Mouse (Mus musculus) megakaryocyte progenitor cell, adult 5-6 weeks (primary cell): ENCODE measurements around the gene Zfp1. TPM values are rescaled to one million over a fixed set of nuclear protein-coding genes. Genes with fewer than 3 reads are reported as not detected.
A peak's percentile ranks its signal among the peaks of the same experiment; 100 is the strongest.

Source experiments
- ATAC-seq: replicated peaks from 2 replicates; pipeline ENCODE4 v1.8.0; 2016; ENCODE audit warnings: mild to moderate bottlenecking, moderate TSS enrichment, inconsistent platforms; ENCODE audit not compliant: poor library complexity
- total RNA-seq, 2 experiments: library from RNA; stranded (forward) in 1 of 2; stranded (reverse) in 1 of 2; fragments of 157-497, 149-512 nt in 1 of 2; fragments of 200-1000 nt in 1 of 2; gene quantifications; 2 replicates each; pipeline versions ENCODE4 v1.2.3 to v1.2.4; 2015 to 2017

Gene Zfp1
- total RNA-seq, 2 experiments from 2014 or later, result 11.2 to 16.9 TPM

GRCm38 (mm10) chr8:111662473-111662872 is 19.3 kb downstream of the Zfp1 start:
- peak; percentile 95 for ATAC-seq

DNA sequence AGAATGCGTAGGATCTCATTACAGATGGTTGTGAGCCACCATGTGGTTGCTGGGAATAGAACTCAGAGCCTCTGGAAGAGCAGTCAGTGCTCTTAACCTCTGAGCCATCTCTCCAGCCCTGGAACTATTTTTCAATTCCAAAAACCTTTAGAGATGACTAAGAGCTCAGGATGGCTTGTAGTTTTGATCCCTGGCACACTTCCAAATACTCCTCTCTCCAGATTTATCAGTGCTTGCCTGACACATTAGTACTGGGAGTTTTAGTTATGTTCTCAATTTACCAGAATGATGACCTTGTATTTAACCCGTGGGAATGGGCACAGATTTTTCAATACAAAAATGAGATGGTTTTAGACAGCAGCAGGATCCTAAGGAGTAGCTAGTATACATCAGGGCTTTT is 23.6 kb downstream of the Zfp1 start:
- no peak for ATAC-seq

DNA sequence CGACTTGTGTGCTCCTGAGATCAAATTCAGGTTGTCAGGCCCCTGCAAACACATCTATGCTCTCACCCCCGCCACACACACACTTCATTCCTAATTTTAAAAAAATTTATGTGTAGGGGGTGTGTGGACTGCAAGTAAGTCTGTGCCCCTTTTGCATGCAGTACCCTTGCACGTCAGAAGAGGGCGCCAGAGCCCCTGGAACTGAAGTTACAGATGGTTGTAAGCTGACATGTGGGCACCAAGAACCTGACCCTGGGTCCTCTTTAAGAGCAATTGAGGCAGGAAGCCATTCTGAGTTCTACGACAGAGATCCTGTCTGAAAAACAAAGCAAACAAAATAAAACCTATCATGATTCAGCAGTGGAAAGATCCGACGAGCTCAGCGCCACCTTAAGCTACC is 33.0 kb downstream of the Zfp1 start:
- ATAC-seq, result no peak

DNA sequence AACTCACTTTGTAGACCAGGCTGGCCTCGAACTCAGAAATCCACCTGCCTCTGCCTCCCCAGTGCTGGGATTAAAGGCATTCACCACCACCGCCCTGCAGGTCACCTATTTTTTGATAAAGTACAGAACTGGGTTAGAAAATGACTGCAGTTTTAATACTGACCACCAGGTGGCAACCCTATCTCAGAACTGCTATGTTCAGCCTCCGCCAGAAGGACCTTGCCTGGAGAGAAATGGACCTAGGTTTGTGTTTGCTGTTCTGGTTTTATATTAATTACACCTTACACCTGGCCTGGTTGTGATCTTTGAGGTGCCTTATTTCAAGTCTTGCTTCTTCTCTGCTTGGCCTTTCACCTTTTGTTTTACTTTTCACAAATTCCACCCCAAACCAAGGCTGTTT is 34.9 kb downstream of the Zfp1 start:
- ATAC-seq, result peak; percentile 91

DNA sequence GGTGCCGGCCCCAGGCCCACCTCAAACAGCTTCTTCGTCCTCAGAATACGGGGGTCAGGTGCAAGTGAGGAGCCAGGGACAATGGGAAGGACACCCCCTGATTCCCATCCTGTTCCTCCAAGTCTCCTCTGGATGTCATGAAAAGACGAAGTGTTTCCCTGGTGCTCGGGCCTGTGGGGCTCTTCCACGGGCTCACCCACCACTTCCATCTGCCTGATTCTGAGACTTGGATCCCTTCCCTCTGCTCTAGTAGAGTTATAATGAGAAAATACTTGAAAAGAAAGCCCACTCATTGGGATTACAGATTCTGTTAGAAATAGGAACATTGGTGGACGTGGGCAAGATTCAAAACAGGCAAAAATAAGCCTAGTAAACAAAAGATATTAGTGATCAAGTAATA is 35.6 kb downstream of the Zfp1 start:
- no peak for ATAC-seq

DNA sequence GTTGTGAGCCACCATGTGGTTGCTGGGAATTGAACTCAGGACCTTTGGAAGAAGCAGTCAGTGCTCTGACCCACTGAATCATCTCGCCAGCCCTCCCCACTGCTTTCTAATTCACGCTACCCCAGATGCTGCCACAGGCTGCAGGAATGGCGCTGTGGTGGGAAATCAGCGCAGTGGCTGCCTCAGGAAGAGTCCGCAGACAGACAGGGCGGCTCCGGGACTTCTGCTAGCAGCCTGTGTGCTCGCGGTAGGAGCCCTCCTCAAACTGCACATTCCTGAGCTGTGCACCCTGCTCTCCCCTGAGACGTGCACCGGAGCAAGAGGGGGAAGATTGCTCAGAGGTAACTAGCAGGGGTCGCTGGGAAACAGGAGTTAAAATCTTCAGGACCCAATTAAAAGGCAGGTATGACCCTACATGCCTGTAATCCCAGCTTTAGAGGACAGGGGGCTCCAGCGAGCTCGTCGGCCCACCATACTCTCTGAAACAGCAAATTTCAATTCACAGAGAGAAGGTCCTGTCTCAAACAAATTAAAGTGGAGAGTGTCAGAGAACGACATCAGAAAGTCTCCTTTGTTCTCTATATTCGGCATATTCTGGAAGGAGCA is 37.3 kb downstream of the Zfp1 start:
- no peak for ATAC-seq

DNA sequence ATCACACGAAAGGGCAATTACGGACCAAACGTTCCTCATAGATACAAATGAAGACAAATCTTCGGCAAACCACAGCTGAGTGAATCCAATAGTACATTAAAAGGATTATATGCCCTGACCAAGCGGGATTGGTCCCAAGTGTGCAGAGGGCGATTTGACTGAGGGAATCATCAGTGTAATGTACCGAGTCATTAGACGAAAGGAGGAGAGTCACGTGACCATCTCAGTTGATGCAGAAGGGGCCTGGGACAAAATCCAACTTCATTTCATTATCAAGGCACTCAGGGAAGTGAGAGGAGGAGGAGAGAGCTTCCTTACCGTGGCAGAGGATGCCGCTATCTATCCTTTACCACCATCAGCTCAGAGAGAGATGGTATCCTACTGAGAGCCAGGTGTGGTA is 38.0 kb downstream of the Zfp1 start:
- ATAC-seq, result no peak

GRCm38 (mm10) chr8:111682521-111682920 is 39.3 kb downstream of the Zfp1 start:
- no peak for ATAC-seq

- ATAC-seq, result no peak
These were observed 43.7 kb downstream of the Zfp1 start for GRCm38 (mm10) chr8:111686881-111687280.

- ATAC-seq, result no peak
These were observed 47.8 kb downstream of the Zfp1 start, which contains the start of gene Ctrb1 for GRCm38 (mm10) chr8:111690960-111691445. Gene Ctrb1 (minus strand): TSS chr8:111691010.

- ATAC-seq, result no peak
These were observed 50.1 kb downstream of the Zfp1 start for GRCm38 (mm10) chr8:111693261-111693741.

- no peak for ATAC-seq
These were observed 52.2 kb downstream of the Zfp1 start for GRCm38 (mm10) chr8:111695441-111695840.

DNA sequence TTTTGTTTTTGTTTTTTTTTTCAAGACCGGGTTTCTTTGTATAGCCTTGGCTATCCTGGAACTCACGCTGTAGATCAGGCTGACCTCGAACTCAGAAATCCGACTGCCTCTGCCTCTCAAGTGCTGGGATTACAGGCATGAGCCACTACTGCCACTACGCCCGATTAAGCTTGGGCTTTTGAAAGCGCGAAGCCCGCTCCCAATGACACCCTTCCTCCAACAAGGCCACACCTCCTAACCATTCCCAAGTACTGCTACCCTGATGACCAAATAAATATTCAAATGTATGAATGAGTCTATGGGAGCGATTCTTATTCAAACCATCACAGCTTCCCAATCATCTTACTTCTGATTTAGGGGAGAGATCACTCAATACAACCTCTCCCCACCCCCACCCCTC is 54.5 kb downstream of the Zfp1 start:
- no peak for ATAC-seq

DNA sequence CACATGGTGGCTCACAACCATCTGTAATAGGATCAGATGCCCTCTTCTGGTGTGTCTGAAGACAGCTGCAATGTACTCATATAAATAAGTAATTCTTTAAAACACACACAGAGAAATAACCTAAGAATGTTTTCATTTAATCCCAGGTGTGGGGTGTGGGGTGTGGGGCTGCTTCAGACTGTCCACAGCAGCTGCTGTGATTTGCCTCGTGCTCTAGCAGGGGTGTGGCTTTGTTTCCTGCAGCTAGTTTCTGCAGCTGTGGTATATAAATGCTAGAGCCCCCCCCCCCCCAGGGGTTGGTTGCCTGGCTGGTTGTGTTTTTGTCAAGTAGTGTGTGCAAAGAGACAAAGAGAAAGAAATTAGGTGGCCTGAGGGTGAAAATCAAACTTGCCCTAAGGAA is 55.8 kb downstream of the Zfp1 start:
- no peak for ATAC-seq

GRCm38 (mm10) chr8:111700201-111700600 is 57.0 kb downstream of the Zfp1 start:
- no peak for ATAC-seq

DNA sequence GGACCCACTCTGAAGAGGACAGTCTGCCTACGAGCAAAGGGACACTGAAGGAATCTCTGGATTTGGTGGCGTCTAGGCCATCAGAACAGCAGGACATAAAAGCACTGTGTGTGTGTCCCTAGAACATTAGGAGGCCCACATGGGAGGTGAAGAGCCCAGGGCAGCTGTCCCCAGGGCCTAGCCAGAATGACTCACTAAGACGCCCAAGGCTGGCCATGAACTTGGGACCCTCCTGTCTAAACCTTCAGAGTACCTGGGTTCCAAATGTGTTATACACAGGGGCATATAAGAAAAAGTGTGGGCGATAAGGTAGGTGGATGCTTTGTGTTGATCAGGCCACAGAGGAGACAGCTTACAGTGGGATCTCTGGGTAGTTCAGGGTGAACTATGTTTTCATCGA is 57.5 kb downstream of the Zfp1 start:
- ATAC-seq, result no peak

GRCm38 (mm10) chr8:111701380-111701779 is 58.2 kb downstream of the Zfp1 start:
- ATAC-seq, result no peak

- ATAC-seq, result no peak
These were observed 61.4 kb downstream of the Zfp1 start for GRCm38 (mm10) chr8:111704585-111704984.

DNA sequence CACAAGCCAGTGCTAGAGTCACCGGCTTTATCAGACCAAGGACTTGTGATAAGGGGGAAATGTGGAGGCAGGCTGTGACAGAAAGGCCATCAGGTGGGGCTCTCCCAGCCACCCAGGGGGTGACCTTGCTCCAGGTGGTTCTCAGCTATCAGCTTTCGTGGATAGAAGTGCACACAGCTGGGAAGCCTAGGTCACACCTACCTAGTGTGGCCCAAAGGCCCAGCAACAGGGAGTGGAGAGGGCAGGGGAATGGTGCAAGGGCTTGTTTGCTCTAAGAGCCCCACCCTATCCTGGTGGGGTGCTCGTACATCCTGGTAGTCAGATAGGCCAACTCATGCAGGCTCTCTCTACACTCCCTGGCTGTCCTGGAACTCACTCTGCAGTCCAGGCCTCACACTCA is 62.0 kb downstream of the Zfp1 start:
- ATAC-seq, result no peak; the same call in 1 of the 2 replicates

GRCm38 (mm10) chr8:111705699-111706098 is 62.5 kb downstream of the Zfp1 start:
- no peak for ATAC-seq

DNA sequence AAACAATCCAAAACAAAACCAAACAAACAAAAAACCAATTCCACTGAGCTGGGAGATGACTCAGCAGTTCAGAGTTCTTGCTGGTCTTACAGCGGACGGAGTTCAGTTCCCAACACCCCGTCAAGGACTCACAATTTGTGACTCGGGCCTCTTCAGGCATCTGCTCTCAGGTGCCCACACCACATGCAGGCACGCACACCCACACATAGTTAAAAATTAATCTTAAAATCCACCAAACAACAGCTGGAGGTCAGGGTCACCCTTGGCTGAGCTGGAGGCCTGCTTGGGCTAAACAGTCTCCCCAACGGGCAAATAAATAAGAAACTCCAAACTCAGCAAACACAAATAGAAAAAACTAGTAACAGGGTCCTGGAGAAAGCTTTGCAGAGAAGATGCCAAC is 65.1 kb downstream of the Zfp1 start:
- ATAC-seq, result no peak

DNA sequence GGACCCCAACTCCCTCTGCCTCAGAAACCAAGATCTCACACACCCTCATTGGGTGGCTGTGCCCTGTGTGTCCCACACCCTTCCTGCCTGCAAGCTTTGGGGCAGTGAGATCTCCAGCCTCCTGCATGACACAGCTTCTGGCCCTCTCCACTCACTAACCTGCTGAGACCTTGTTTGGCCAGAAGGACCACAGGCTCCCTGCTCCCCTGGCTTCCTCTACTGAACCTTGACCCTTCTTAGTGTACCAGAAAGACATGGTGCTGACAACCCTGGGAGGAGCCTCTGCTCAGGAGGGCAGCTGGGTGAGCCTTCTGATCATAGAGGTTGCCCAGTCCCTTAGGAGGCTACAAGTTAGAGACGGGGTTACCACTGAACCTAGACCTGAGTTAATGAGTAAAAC is 66.0 kb downstream of the Zfp1 start:
- no peak for ATAC-seq
